Comparison of ENCODE assay signal across 16 mouse cellular contexts in the genomic region with DNA sequence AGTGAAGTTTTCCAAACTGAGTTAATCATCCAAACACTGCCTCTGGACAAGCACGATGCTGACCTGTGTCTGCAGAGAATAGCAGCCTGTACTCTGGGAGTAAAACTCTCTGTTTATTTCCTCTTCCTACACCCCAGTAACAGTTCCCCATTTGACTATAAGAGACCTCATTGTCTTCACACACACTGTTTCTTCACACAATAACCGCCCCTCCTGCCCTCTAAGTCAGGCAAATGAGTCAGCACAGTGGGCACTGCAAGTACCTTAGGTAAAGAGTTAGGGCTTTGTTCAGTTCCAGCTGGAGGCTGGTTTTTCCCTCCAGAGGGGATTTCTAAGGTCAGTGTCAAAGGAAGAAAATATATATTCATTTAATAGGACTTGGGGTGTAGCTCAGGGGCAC. TPM values are rescaled to one million over a fixed set of nuclear protein-coding genes. Genes with fewer than 3 reads are reported as not detected.
DNase-seq lines count a peak whose midpoint lies in the region; ATAC-seq and TF ChIP-seq lines count a peak whose summit lies in the region.
"Had no signal": no experiment of that assay in that cellular context is flagged by ENCODE, and none has a peak within 500 bp of the region (broad histone marks: within the 10 kb centered on the region; RNA-seq: fewer than 3 reads in every experiment).

No protein-coding gene starts in this region.

- peaks cover 3% of the 10 kb centered on the region; the same call in 1 of the 2 replicates for H3K4me1 ChIP-seq in spleen, adult 2 months (ENCODE audit: control insufficient read depth, insufficient read depth, insufficient read length)
- H3K4me1 ChIP-seq in hindbrain, postnatal 0 days (ENCODE audit: insufficient read depth, low read length): no peaks in the 10 kb centered on the region
- H3K4me1 ChIP-seq: neural tube, embryonic 12.5 days had no signal

- H3K9ac ChIP-seq in hindbrain, postnatal 0 days (replicated peaks; ENCODE audit: low read length): no peak overlapping the region
- H3K9ac ChIP-seq: lung, embryonic 15.5 days; neural tube, embryonic 12.5 days had no signal

- H3K4me2 ChIP-seq in hindbrain, postnatal 0 days (ENCODE audit: low read depth, low read length): no peak overlapping the region
- H3K4me2 ChIP-seq: lung, embryonic 15.5 days; neural tube, embryonic 12.5 days had no signal

- DNase-seq in layer of hippocampus, adult 11-12 months (ENCODE audit: low spot score): peak; percentile 44
- no peak for DNase-seq in layer of hippocampus, postnatal 36 days
- no peak for DNase-seq in spleen, adult 2 months (ENCODE audit: low read depth in 1 of 2, low spot score in 2 of 2)
- DNase-seq in spleen, postnatal 4 days (ENCODE audit: low spot score in 2 of 2): no peak
- peak; percentile 50 for DNase-seq in c-Kit-positive CD71-negative TER-119-negative erythroid progenitor cells, embryonic 14.5 days (ENCODE audit: low read depth)
- DNase-seq in cerebellum, postnatal 14 days: no peak
- no peak for DNase-seq in hindbrain, postnatal 0 days (ENCODE audit: low spot score)
- DNase-seq: adrenal gland, postnatal 25 days; gastrocnemius, postnatal 25 days; heart, postnatal 10 days; kidney, adult 8-10 months; right cerebral cortex, postnatal 4 days had no signal

- no peak overlapping the region for H3K4me3 ChIP-seq in spleen, adult 2 months (ENCODE audit: extremely low read depth, insufficient read depth, insufficient read length)
- H3K4me3 ChIP-seq in hindbrain, postnatal 0 days (ENCODE audit: low read length): no peak overlapping the region
- H3K4me3 ChIP-seq: lung, embryonic 15.5 days; neural tube, embryonic 12.5 days had no signal

- TF ChIP-seq POLR2A in spleen, adult 2 months (IDR thresholded peaks at IDR 0.05; ENCODE audit: low read depth, low read length): no peak

- H3K36me3 ChIP-seq in spleen, adult 2 months (ENCODE audit: control insufficient read depth, insufficient read depth, low read length): no peaks in the 10 kb centered on the region
- H3K36me3 ChIP-seq in hindbrain, postnatal 0 days (ENCODE audit: insufficient read depth, low read length): no peaks in the 10 kb centered on the region
- H3K36me3 ChIP-seq: lung, embryonic 15.5 days; neural tube, embryonic 12.5 days had no signal

- H3K27me3 ChIP-seq in spleen, adult 2 months (ENCODE audit: control insufficient read depth, insufficient read depth, low read length): no peaks in the 10 kb centered on the region
- no peaks in the 10 kb centered on the region for H3K27me3 ChIP-seq in hindbrain, postnatal 0 days (ENCODE audit: insufficient read depth, low read length)
- H3K27me3 ChIP-seq: lung, embryonic 15.5 days; neural tube, embryonic 12.5 days had no signal

- peak overlapping the region; percentile 10; the same call in 1 of the 2 replicates for H3K27ac ChIP-seq in spleen, adult 2 months (ENCODE audit: insufficient read depth, low read length)
- no peak overlapping the region for H3K27ac ChIP-seq in hindbrain, postnatal 0 days
- H3K27ac ChIP-seq: lung, embryonic 15.5 days; neural tube, embryonic 12.5 days had no signal

- peak; percentile 81 for ATAC-seq in neutrophil, adult 5-6 weeks (ENCODE audit: extremely low read depth, insufficient number of reproducible peaks, low FRiP score, poor library complexity, severe bottlenecking)
- ATAC-seq in hindbrain, postnatal 0 days: no peak

- WGBS in spleen, adult 2 months: 34% methylated on average over 2 of the region's 2 CpGs
- 49% methylated on average over 2 of the region's 2 CpGs for WGBS in hindbrain, postnatal 0 days

- H3K9me3 ChIP-seq in hindbrain, postnatal 0 days (ENCODE audit: low read length): no peaks in the 10 kb centered on the region
- H3K9me3 ChIP-seq: lung, embryonic 15.5 days; neural tube, embryonic 12.5 days had no signal

- TF ChIP-seq CTCF in spleen, adult 2 months (IDR thresholded peaks at IDR 0.05; ENCODE audit: extremely low read depth, insufficient read depth, insufficient read length, insufficient replicate concordance): no peak
- no peak for TF ChIP-seq CTCF in hindbrain, postnatal 0 days (IDR thresholded peaks at IDR 0.05; ENCODE audit: low read depth)

RNA-seq across cellular contexts. Expression of a gene that starts 32.9 kb away (rescaled TPM):
- total RNA-seq in layer of hippocampus, postnatal 36 days (2021): 1 to 10 TPM; 5.9 to 8.3 TPM
- polyA plus RNA-seq in spleen, adult 2 months (2012; rRNA removed): 35.3 and 71.0 TPM in 2 replicates
- total RNA-seq in neutrophil, adult 5-6 weeks (2017): 337 and 407 TPM in 2 replicates
- 0.25 and 0.73 TPM in 2 replicates for total RNA-seq in hindbrain, postnatal 0 days (2014; rRNA removed)
- 3.7 and 4.3 TPM in 2 replicates for polyA plus RNA-seq in hindbrain, postnatal 0 days (2015; fragmentation: Nextera tagmentation; extraction: Ambion mirVana)
- total RNA-seq: ES-E14 had no signal

Comparison
In these comparisons a context has a peak if more than half of its experiments do, and no peak if none do; other contexts are left out.
1. DNase-seq: peak in layer of hippocampus, adult 11-12 months (single experiment) and c-Kit-positive CD71-negative TER-119-negative erythroid progenitor cells, embryonic 14.5 days (single experiment); none in layer of hippocampus, postnatal 36 days (0 of 2), spleen, adult 2 months (0 of 2), spleen, postnatal 4 days (0 of 2), cerebellum, postnatal 14 days (0 of 2) and hindbrain, postnatal 0 days (single experiment).
2. RNA of a gene that starts 32.9 kb away (total RNA-seq): 337 to 407 TPM in neutrophil, adult 5-6 weeks; 5.9 to 8.3 TPM in layer of hippocampus, postnatal 36 days and 0.25 to 0.73 TPM in hindbrain, postnatal 0 days; every median in the first group is over 10 times any median in the second.